Mouse (Mus musculus): ENCODE data around the gene Olfr484. TPM values are rescaled to one million over a fixed set of nuclear protein-coding genes. Genes with fewer than 3 reads are reported as not detected.

Gene Olfr484
- polyA plus RNA-seq, 1 experiment from 2014 or later = not detected

DNA sequence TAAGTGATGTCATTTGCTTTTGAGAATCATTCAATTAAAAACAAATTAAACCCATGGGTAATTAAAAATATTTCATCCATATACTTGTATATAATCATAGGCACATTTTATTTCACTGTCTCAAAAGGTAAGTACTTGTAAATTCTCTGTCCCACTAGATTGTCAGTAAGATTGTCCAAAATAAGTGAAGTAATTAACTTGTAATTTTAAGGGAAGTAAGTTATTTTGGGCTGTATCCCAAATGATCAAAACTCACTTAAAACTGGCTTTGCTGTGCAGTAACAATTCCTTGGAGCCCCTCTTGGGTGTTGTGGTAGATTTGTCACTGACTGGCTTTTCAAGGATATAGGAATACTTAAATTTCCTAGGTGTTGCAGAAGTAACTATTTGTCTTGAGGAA is 47.7 kb downstream of the Olfr484 start, which contains the start of gene Olfr481:
Gene Olfr481 (plus strand): TSS at position 301 of the 400 bp plus-strand sequence.
- Histone ChIP-seq H3K4me3 (replicated peaks; ENCODE audit: low read depth, low read length) (no peak within 1 kb of the TSS), H3K9ac (ENCODE audit: low read depth, low read length) (no peak within 1 kb of the TSS), H3K4me1 (replicated peaks; ENCODE audit: insufficient read depth, low read length) (no peaks in the 10 kb centered on the region), H3K27ac (no peak within 1 kb of the TSS), H3K9me3 (replicated peaks; ENCODE audit: low read length) (no peaks in the 10 kb centered on the region), H3K36me3 (ENCODE audit: insufficient read depth, low read length) (no peaks in the 10 kb centered on the region), H3K27me3 (ENCODE audit: insufficient read depth, low read length) (no peaks in the 10 kb centered on the region), H3K4me2 (ENCODE audit: low read length) (no peak within 1 kb of the TSS)
- no peak for TF ChIP-seq CTCF (IDR thresholded peaks at IDR 0.05; ENCODE audit: low read depth)
- ATAC-seq (replicated peaks; ENCODE audit: low FRiP score, low read depth) = no peak
- DNase-seq (ENCODE audit: low spot score) = no peak

Other genes starting within 250 kb of the Olfr484 start
- gene Olfr472, start 229.5 kb downstream of the Olfr484 start, polyA plus RNA-seq (2015; fragmentation: Nextera tagmentation; extraction: Ambion mirVana) = not detected in 2 replicates
- not detected in 2 replicates for gene Olfr473, start 197.0 kb downstream of the Olfr484 start, polyA plus RNA-seq (2015; fragmentation: Nextera tagmentation; extraction: Ambion mirVana)
- not detected in 2 replicates for gene Olfr474, start 172.8 kb downstream of the Olfr484 start, polyA plus RNA-seq (2015; fragmentation: Nextera tagmentation; extraction: Ambion mirVana)
- gene Olfr476, start 162.6 kb downstream of the Olfr484 start, polyA plus RNA-seq (2015; fragmentation: Nextera tagmentation; extraction: Ambion mirVana) = not detected in 2 replicates
- not detected in 2 replicates for gene Olfr477, start 140.8 kb downstream of the Olfr484 start, polyA plus RNA-seq (2015; fragmentation: Nextera tagmentation; extraction: Ambion mirVana)
- gene Olfr478, start 93.5 kb downstream of the Olfr484 start, polyA plus RNA-seq (2015; fragmentation: Nextera tagmentation; extraction: Ambion mirVana) = not detected in 2 replicates
- gene Olfr479, start 76.8 kb downstream of the Olfr484 start, polyA plus RNA-seq (2015; fragmentation: Nextera tagmentation; extraction: Ambion mirVana) = not detected in 2 replicates
- not detected in 2 replicates for gene Olfr480, start 60.1 kb downstream of the Olfr484 start, polyA plus RNA-seq (2015; fragmentation: Nextera tagmentation; extraction: Ambion mirVana)
- not detected in 2 replicates for gene Olfr481, start 47.6 kb downstream of the Olfr484 start, polyA plus RNA-seq (2015; fragmentation: Nextera tagmentation; extraction: Ambion mirVana)
- 0.12 and 0.13 TPM in 2 replicates for gene Olfr482, start 29.9 kb downstream of the Olfr484 start, polyA plus RNA-seq (2015; fragmentation: Nextera tagmentation; extraction: Ambion mirVana)
- not detected in 2 replicates for gene Olfr483, start 26.6 kb downstream of the Olfr484 start, polyA plus RNA-seq (2015; fragmentation: Nextera tagmentation; extraction: Ambion mirVana)
- not detected in 2 replicates for gene Olfr485, start 32.4 kb upstream of the Olfr484 start, polyA plus RNA-seq (2015; fragmentation: Nextera tagmentation; extraction: Ambion mirVana)
- gene Olfr486, start 45.3 kb upstream of the Olfr484 start, polyA plus RNA-seq (2015; fragmentation: Nextera tagmentation; extraction: Ambion mirVana) = not detected in 2 replicates
- not detected in 2 replicates for gene Olfr487, start 87.2 kb upstream of the Olfr484 start, polyA plus RNA-seq (2015; fragmentation: Nextera tagmentation; extraction: Ambion mirVana)
- not detected in 2 replicates for gene Olfr488, start 130.9 kb upstream of the Olfr484 start, polyA plus RNA-seq (2015; fragmentation: Nextera tagmentation; extraction: Ambion mirVana)
- not detected in 2 replicates for gene Olfr490, start 161.5 kb upstream of the Olfr484 start, polyA plus RNA-seq (2015; fragmentation: Nextera tagmentation; extraction: Ambion mirVana)
- gene Olfr491, start 186.0 kb upstream of the Olfr484 start, polyA plus RNA-seq (2015; fragmentation: Nextera tagmentation; extraction: Ambion mirVana) = not detected in 2 replicates
- not detected in 2 replicates for gene Olfr492, start 196.2 kb upstream of the Olfr484 start, polyA plus RNA-seq (2015; fragmentation: Nextera tagmentation; extraction: Ambion mirVana)
- not detected in 2 replicates for gene Olfr493, start 219.5 kb upstream of the Olfr484 start, polyA plus RNA-seq (2015; fragmentation: Nextera tagmentation; extraction: Ambion mirVana)
- not detected in 2 replicates for gene Olfr494, start 237.9 kb upstream of the Olfr484 start, polyA plus RNA-seq (2015; fragmentation: Nextera tagmentation; extraction: Ambion mirVana)